Mouse (Mus musculus): Measurements from ENCODE around the gene 4930412O13Rik.

DNA sequence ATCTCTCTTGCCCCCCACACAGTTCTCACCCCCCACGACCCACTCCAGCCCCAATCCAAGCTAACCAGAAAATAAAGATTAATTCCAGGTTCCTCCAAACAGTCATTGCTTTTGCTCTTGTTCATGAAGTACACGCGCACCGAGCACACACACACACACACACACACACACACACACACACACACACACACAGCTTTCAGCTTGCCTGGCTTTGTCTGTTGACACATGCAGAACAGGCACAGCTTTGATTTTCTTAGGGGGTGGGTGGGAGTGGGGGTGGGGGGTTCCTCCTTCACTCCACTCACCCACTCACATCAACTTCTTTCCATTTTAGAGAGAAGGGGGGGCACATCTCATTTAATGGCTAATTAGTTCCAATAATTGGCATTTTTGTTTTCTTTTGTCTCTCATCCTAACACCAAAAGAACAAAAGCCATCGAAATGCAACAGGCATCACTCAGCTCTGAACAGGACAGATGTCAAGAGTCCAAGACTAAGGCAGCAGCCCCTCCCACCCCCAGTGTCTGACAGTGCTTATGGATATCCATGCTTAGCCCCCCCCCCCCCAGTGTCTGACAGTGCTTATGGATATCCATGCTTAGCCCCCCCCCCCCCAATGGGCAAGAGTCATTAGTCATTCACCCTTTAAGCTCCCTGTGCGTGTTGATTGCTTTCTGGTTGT is 12.4 kb downstream of the 4930412O13Rik start:
- no peak for TF ChIP-seq POLR2A (IDR thresholded peaks at IDR 0.05; ENCODE audit: low read depth, low read length)
- no peak for TF ChIP-seq CTCF (IDR thresholded peaks at IDR 0.05; ENCODE audit: extremely low read depth, insufficient read depth, insufficient read length, insufficient replicate concordance)
